Mouse (Mus musculus) fat pad, adult 2 months (tissue): ENCODE measurements around the gene Cox4i2.

Source experiments
- DNase-seq: peaks from one replicate; pipeline ENCODE4 v3.0.0-alpha.2; 2011; ENCODE audit warnings: low read depth, low spot score; ENCODE audit errors: extremely low read depth

Gene Cox4i2

GRCm38 (mm10) chr2:152794281-152794827 lies 40.4 kb downstream of the Cox4i2 start:
- no peak for DNase-seq

- DNase-seq: no peak
Observed at GRCm38 (mm10) chr2:152797589-152797988, 43.6 kb downstream of the Cox4i2 start.

- DNase-seq: no peak
Observed at GRCm38 (mm10) chr2:152799954-152800761, 46.2 kb downstream of the Cox4i2 start.

GRCm38 (mm10) chr2:152800762-152801113 lies 46.8 kb downstream of the Cox4i2 start:
- no peak for DNase-seq

GRCm38 (mm10) chr2:152802303-152802702 lies 48.3 kb downstream of the Cox4i2 start:
- DNase-seq: no peak

- no peak for DNase-seq
Observed at GRCm38 (mm10) chr2:152803081-152803480, 49.1 kb downstream of the Cox4i2 start.

GRCm38 (mm10) chr2:152804408-152805110 lies 50.6 kb downstream of the Cox4i2 start:
- DNase-seq: no peak

- no peak for DNase-seq
Observed at GRCm38 (mm10) chr2:152805111-152805490, 51.1 kb downstream of the Cox4i2 start.

GRCm38 (mm10) chr2:152806037-152806436 lies 52.1 kb downstream of the Cox4i2 start:
- DNase-seq: no peak

GRCm38 (mm10) chr2:152808178-152808577 lies 54.2 kb downstream of the Cox4i2 start:
- no peak for DNase-seq

GRCm38 (mm10) chr2:152810158-152810941 lies 56.4 kb downstream of the Cox4i2 start:
- DNase-seq: no peak

- no peak for DNase-seq
Observed at GRCm38 (mm10) chr2:152811336-152812165, 57.6 kb downstream of the Cox4i2 start.

GRCm38 (mm10) chr2:152813232-152813631 lies 59.3 kb downstream of the Cox4i2 start:
- no peak for DNase-seq

GRCm38 (mm10) chr2:152814213-152814874 lies 60.4 kb downstream of the Cox4i2 start:
- no peak for DNase-seq
